Mouse (Mus musculus) Patski (cell line): ENCODE results near the gene Gm47283. TPM values are rescaled to one million over a fixed set of nuclear protein-coding genes. Genes with fewer than 3 reads are reported as not detected.
"Not testable (repeated sequence)": the region's sequence is repeated elsewhere in the genome, so short reads cannot be mapped to it uniquely, and the experiment has no call there.

ENCODE experiments used
- ATAC-seq: fragments of 100-300 bp; one replicate; pipeline ENCODE4 v1.8.0; 2021
- CTCF ChIA-PET: fragments of 350-600 bp; sonication (Branson Sonifier 250); formaldehyde crosslinking; loops from one replicate; lab custom pipeline; 2022; ENCODE audit warnings: inconsistent platforms; lab: Charles Lee
- POLR2A ChIA-PET: fragments of 350-600 bp; sonication (Branson Sonifier 250); formaldehyde crosslinking; loops from one replicate; lab custom pipeline; 2022; ENCODE audit warnings: antibody characterized with exemption, inconsistent platforms; lab: Charles Lee
- DNase-seq: peaks from one replicate; pipeline ENCODE4 v3.0.0-alpha.2; 2011; ENCODE audit warnings: low read depth, low spot score
- H3K27me3 ChIP-seq: fragments of 371-371 bp; one replicate; pipeline ENCODE4 v1.5.1; 2021
- CTCF ChIP-seq: fragments of 100-300 bp; IDR thresholded peaks from one replicate; pipeline ENCODE4 v1.5.1; 2021
- in situ Hi-C: fragments of 300-500 bp; cut with MboI; formaldehyde crosslinking; loops from 3 replicates; pipeline ENCODE4 v1.11.1; 2018; ENCODE audit warnings: low pct_unique_long_range_greater_than_20kb, mixed read lengths
- polyA plus RNA-seq: library from polyadenylated mRNA; unstranded; gene quantifications from one replicate; pipeline ENCODE4 v1.2.3, GENCODE M21; 2021

Gm47283 gene
- polyA plus RNA-seq: not detected

- CTCF ChIA-PET, in situ Hi-C loops, DNase-seq, POLR2A ChIA-PET, ATAC-seq, H3K27me3 ChIP-seq: not testable (repeated sequence)
Observed at GRCm38 (mm10) chrY:90784438-90784837, at the start of gene Gm47283. Gene Gm47283 (plus strand): TSS chrY:90784738.

DNA sequence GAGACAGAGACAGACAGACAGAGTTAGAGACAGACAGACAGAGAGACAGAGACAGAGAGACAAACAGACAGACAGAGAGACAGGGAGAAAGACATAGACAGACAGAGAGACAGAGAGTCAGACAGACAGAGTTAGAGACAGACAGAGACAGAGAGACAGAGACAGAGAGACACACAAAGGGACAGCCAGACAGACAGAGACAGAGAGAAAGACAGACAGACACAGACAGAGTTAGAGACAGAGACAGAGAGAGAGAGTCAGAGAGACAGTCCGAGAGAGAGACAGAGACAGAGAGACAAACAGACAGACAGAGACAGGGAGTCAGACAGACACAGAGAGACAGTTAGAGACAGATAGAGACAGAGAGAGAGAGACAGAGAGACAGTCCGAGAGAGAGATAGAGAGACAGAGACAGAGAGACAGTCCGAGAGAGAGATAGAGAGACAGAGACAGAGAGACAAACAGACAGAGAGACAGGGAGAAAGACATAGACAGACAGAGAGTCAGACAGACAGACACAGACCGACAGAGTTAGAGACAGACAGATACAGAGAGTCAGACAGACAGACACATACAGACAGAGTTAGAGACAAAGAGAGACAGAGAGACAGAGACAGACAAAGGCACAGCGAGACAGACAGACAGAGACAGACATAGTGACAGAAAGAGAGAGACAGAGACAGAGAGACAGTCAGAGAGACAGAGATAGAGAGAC lies 49.2 kb upstream of the Gm47283 start:
- POLR2A ChIA-PET, H3K27me3 ChIP-seq, CTCF ChIA-PET, ATAC-seq, DNase-seq, in situ Hi-C loops: not testable (repeated sequence)

DNA sequence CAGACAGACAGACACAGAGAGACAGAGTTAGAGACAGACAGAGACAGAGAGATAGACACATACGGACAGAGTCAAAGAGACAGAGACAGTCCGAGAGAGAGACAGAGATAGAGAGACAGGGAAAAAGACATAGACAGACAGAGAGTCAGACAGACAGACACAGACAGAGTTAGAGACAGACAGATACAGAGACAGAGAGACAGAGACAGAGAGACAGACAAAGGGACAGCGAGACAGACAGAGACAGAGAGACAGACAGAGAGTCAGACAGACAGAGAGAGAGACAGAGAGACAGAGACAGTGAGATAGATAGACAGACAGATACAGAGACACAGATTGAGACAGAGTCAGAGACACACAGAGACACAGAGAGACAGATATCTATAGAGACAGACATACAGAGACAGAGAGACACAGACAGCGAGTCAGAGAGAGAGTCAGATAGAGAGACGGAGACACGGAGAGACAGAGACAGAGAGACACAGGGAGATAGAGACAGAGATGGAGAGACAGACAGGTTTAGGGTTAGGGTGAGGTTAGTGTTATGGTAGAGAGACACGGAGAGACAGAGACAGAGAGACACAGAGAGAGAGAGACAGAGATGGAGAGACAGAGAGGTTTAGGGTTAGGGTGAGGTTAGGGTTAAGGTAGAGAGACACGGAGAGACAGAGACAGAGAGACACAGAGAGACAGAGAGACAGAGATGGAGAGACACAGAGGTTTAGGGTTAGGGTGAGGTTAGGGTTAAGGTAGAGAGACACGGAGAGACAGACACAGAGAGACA lies 48.1 kb upstream of the Gm47283 start:
- DNase-seq, CTCF ChIA-PET, ATAC-seq, H3K27me3 ChIP-seq, in situ Hi-C loops, POLR2A ChIA-PET: not testable (repeated sequence)

GRCm38 (mm10) chrY:90737606-90738430 lies 46.7 kb upstream of the Gm47283 start:
- no peaks in the 10 kb centered on the region for H3K27me3 ChIP-seq
- ChIA-PET CTCF (no interaction called here), POLR2A (no interaction called here)
- DNase-seq (no peak), ATAC-seq (no peak)
- TF ChIP-seq CTCF: no peak
- in situ Hi-C loops: no loop called here

DNA sequence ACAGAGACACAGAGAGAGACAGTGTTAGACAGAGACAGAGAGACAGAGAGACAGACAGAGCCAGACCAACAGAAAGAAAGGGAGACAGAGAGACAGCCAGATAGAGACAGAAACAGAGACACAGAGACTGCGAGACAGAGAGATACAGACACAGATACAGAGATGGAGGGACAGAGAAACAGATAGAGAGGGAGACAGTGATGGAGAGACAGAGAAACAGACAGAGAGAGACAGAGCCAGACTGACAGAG lies 46.2 kb upstream of the Gm47283 start:
- H3K27me3 ChIP-seq: no peaks in the 10 kb centered on the region
- no peak for TF ChIP-seq CTCF
- ChIA-PET CTCF (no interaction called here), POLR2A (no interaction called here)
- DNase-seq: no peak
- no peak for ATAC-seq
- in situ Hi-C loops: no loop called here

DNA sequence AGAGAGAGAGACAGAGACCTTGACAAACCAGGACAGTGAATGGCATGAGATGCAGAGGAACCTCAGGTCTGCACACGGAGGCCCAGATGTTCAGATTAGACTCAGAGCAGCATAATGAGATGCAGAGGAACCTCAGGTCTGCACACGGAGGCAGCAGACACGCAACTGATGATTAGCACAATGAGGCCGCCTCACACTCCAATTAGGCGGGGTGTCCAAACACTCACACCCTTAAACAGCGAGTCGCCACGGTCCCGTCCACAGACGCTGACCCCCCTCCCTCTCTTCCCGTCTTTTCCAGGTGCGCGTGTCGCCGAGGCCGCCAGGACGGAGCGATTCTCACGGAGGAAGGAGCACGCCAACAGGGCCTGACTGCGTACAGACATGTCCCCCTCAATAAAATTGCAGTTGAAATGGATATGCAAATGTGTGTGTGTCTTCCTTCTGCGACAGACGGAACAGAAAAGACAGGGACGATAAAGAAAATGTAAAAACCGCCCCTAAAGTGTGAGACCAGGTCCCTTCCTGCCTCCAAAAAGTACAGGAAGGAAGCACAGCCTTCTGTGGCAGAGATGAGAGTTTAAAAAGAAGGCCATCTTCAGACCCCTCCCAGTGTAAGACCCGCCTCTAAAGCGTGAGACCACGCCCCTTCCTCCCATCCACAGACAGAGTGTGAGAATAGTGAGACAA lies 45.6 kb upstream of the Gm47283 start:
- CTCF ChIA-PET, POLR2A ChIA-PET, in situ Hi-C loops, H3K27me3 ChIP-seq, DNase-seq, ATAC-seq: not testable (repeated sequence)

GRCm38 (mm10) chrY:90739531-90740012 lies 45.0 kb upstream of the Gm47283 start:
- CTCF ChIA-PET, in situ Hi-C loops, POLR2A ChIA-PET: not testable (repeated sequence)

GRCm38 (mm10) chrY:90740013-90740561 lies 44.5 kb upstream of the Gm47283 start:
- ATAC-seq: no peak
- no peaks in the 10 kb centered on the region for H3K27me3 ChIP-seq
- in situ Hi-C loops: no loop called here
- TF ChIP-seq CTCF: no peak
- POLR2A ChIA-PET: no interaction called here
- no peak for DNase-seq
- CTCF ChIA-PET: no interaction called here

More at GRCm38 (mm10) chrY:90739531-90740012, 45.0 kb upstream of the Gm47283 start:
- ATAC-seq, H3K27me3 ChIP-seq, DNase-seq: not testable (repeated sequence)

DNA sequence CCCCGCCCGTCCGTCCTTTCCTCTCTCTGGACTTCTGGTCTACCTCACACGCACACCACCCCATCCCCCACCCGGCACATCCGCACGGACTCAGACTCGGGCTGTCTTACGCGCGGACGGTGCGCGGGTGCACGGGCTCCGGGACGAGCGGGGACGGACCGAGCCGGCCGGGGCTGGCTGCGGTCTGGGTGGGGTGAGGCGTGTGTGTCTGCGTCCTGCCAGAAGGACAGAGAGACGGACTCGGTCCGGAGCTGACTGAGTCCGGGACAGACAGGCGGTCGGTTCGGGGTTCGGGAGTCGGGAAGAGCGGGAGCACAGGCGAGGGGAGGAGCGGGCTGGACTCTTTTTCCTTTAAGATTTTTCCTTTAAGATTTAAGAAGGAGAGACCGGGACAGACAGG lies 43.5 kb upstream of the Gm47283 start:
- POLR2A ChIA-PET, CTCF ChIA-PET, in situ Hi-C loops, DNase-seq, ATAC-seq, H3K27me3 ChIP-seq: not testable (repeated sequence)

- in situ Hi-C loops, POLR2A ChIA-PET, DNase-seq, H3K27me3 ChIP-seq, CTCF ChIA-PET: not testable (repeated sequence)
- ATAC-seq: peak; percentile 33
Observed at GRCm38 (mm10) chrY:90741452-90742260, 42.9 kb upstream of the Gm47283 start.

- H3K27me3 ChIP-seq, in situ Hi-C loops, POLR2A ChIA-PET, CTCF ChIA-PET, ATAC-seq, DNase-seq: not testable (repeated sequence)
Observed at GRCm38 (mm10) chrY:90742261-90743052, 42.1 kb upstream of the Gm47283 start.

DNA sequence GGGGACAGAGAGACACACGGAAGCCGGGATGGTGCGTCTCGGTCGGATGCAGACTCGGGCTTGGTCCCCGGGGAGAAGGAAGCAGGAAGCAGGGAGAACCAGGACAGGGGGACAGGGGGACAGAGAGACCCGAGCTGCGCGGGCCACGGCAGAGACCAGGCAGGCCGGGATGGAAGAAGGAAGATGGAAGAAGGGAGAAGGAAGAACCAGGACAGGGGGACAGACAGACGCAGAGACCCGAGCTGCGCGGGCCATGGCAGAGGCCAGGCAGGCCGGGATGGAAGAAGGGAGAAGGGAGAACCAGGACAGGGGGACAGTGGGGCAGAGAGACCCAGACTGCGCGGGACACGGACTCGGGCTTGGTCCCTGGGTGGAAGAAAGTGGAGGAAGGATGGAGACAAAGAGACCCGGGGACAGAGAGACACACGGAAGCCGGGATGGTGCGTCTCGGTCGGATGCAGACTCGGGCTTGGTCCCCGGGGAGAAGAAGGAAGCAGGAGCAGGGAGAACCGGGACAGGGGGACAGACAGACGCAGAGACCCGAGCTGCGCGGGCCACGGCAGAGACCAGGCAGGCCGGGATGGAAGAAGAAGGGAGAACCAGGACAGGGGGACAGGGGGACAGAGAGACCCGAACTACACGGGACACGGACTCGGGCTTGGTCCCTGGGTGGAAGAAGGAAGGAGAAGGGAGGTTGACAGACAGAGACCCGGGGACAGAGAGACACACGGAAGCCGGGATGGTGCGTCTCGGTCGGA lies 41.3 kb upstream of the Gm47283 start:
- POLR2A ChIA-PET, DNase-seq, CTCF ChIA-PET: not testable (repeated sequence)

More for the DNA sequence above, 41.3 kb upstream of the Gm47283 start:
- H3K27me3 ChIP-seq, ATAC-seq, in situ Hi-C loops: not testable (repeated sequence)
